Mouse (Mus musculus): ENCODE measurements at regions not wholly inside any gene's neighbourhood (a gene's known extent, or its start where the extent isn't known, plus 50 kb on each side); places are given as distances from the start of the nearest gene placed in this dataset.

DNA sequence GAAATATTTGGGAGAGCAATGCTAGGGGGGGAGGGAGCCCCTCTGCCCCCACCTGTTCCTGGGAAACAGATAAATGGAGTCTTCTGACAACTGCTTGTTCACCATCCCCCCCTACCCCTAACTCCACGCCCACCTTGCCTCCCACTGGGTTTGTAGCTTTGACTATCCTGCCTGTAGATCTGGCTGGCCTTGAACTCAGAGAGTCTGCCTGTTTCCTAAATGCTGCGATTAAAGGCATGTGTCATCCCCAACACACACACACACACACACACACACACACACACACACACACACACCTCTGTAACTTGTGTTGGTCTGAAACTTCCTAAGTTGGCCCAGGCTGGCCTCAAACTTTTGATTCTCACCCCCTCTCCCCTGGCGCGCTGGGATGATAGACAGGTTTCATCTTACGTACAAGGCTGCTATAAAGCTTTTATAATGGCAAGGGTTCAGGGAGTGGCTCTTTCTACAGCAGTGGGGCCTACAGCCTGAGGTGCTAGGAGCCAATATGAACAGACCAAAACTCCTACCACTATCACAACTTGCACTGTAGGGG, 128.5 kb upstream of the Bcor start:
- TF ChIP-seq CTCF (IDR thresholded peaks at IDR 0.05; ENCODE audit: low read depth) (no peak), EP300 (IDR thresholded peaks at IDR 0.05; ENCODE audit: low read depth) (no peak)
